Mouse (Mus musculus): ENCODE results near the gene Gpatch3. TPM values are rescaled to one million over a fixed set of nuclear protein-coding genes. Genes with fewer than 3 reads are reported as not detected.

Gene Gpatch3
- polyA plus RNA-seq (2015; fragmentation: Nextera tagmentation; extraction: Ambion mirVana) = 7.5 and 9.5 TPM in 2 replicates

- Histone ChIP-seq H3K27ac (peak within 1 kb of the TSS; percentile 79), H3K4me2 (replicated peaks) (peak within 1 kb of the TSS; percentile 92), H3K36me3 (peaks cover 16% of the 10 kb centered on the region), H3K4me3 (peak within 1 kb of the TSS; percentile 97), H3K9ac (peak within 1 kb of the TSS; percentile 93), H3K4me1 (peaks cover 12% of the 10 kb centered on the region), H3K27me3 (no peaks in the 10 kb centered on the region), H3K9me3 (no peaks in the 10 kb centered on the region)
- WGBS = 7% methylated on average over 44 of the region's 44 CpGs
- peak; percentile 95 for ATAC-seq (ENCODE audit: low FRiP score, low read depth)
Observed at GRCm38 (mm10) chr4:133574070-133574842, at the start of gene Gpatch3. Gene Gpatch3 (plus strand): TSS chr4:133574745.

DNA sequence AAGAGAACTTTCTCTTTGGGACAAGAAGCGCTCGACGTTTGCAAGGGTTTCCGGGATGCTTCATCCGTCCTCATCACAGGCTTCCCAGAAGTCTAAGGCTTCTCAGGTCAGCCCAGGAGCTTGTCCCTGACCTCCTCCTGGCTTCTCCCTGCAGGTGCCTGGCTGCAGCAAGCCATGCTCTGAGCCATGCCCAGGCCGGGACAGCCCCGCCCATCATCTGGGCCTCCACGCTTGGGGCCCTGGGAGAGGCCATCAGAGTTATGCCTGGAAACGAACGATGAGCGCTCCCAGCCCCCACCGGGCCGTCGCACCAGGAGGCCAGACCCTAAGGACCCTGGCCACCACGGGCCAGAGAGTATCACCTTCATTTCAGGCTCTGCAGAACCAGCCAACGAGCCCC lies 46.8 kb upstream of the Gpatch3 start:
- 63% methylated on average over 16 of the region's 16 CpGs for WGBS
- Histone ChIP-seq H3K9ac (no peak overlapping the region), H3K4me1 (no peaks in the 10 kb centered on the region), H3K27me3 (no peaks in the 10 kb centered on the region), H3K36me3 (peaks cover 49% of the 10 kb centered on the region), H3K4me2 (replicated peaks) (no peak overlapping the region), H3K27ac (no peak overlapping the region), H3K4me3 (no peak overlapping the region), H3K9me3 (peaks cover 4% of the 10 kb centered on the region; the same call in 1 of the 2 replicates)
- ATAC-seq (ENCODE audit: low FRiP score, low read depth) = no peak

DNA sequence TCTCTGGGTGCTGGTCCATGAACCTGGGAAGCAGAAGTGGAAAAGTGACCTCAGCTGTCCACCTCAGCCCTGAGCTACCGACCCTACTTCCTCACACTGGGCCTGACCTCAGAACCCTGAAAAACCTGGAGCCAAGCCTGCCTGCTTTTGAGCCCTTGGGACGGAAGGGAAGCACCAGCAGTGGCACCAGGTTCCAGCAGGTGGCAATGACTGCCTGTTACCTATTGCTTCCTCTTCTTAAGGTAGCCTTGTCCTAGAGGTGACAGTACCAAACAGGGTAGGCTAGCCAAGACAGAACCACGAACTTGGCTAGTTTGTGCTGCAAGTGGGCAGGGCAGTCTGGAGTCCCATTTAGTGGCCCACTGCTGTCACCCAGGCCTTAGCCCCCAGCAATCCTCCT lies 41.8 kb upstream of the Gpatch3 start:
- H3K36me3 ChIP-seq = peaks cover 95% of the 10 kb centered on the region
- no peak for ATAC-seq (ENCODE audit: low FRiP score, low read depth)
- no peak overlapping the region for H3K27ac ChIP-seq
- H3K4me2 ChIP-seq (replicated peaks) = no peak overlapping the region
- no peak overlapping the region for H3K4me3 ChIP-seq
- 87% methylated on average over 3 of the region's 3 CpGs for WGBS
- H3K27me3 ChIP-seq = no peaks in the 10 kb centered on the region
- no peaks in the 10 kb centered on the region for H3K4me1 ChIP-seq
- no peaks in the 10 kb centered on the region for H3K9me3 ChIP-seq
- H3K9ac ChIP-seq = no peak overlapping the region

DNA sequence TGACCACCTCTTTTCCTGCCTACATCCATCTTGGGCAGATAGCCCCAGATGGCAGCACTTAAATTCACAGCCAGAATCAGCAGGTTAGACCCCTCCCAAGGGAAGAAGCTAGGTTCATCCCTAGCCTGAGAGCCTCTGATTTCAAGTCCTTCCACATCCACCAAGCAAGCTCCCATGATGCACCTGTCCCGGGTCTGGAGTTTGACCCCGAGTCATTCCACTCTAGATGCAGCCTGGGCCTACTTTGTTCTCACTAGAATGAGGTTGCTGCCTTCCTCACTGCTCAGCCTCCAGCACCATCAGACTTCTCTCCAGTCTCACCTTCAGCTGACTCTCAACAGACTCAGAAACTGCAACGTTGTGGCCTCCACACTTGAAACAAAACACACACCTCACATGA lies 38.5 kb upstream of the Gpatch3 start:
- no peak overlapping the region for H3K4me2 ChIP-seq (replicated peaks)
- 84% methylated on average over 3 of the region's 3 CpGs for WGBS
- no peaks in the 10 kb centered on the region for H3K9me3 ChIP-seq
- H3K4me3 ChIP-seq = no peak overlapping the region
- no peaks in the 10 kb centered on the region for H3K27me3 ChIP-seq
- no peaks in the 10 kb centered on the region for H3K4me1 ChIP-seq
- ATAC-seq (ENCODE audit: low FRiP score, low read depth) = no peak
- no peak overlapping the region for H3K27ac ChIP-seq
- H3K9ac ChIP-seq = no peak overlapping the region
- H3K36me3 ChIP-seq = peaks cover 98% of the 10 kb centered on the region

GRCm38 (mm10) chr4:133536652-133537051 lies 37.9 kb upstream of the Gpatch3 start:
- Histone ChIP-seq H3K9ac (no peak overlapping the region), H3K4me2 (replicated peaks) (no peak overlapping the region), H3K27ac (no peak overlapping the region), H3K9me3 (no peaks in the 10 kb centered on the region), H3K4me1 (no peaks in the 10 kb centered on the region), H3K4me3 (no peak overlapping the region), H3K27me3 (no peaks in the 10 kb centered on the region), H3K36me3 (peaks cover 98% of the 10 kb centered on the region)
- no peak for ATAC-seq (ENCODE audit: low FRiP score, low read depth)
- WGBS = 88% methylated on average over 5 of the region's 5 CpGs

- peak within 1 kb of the TSS; percentile 70 for H3K27ac ChIP-seq
- peak; percentile 97 for ATAC-seq (ENCODE audit: low FRiP score, low read depth)
- peak within 1 kb of the TSS; percentile 93 for H3K4me3 ChIP-seq
- peaks cover 14% of the 10 kb centered on the region for H3K4me1 ChIP-seq
- H3K36me3 ChIP-seq = peaks cover 31% of the 10 kb centered on the region
- H3K9me3 ChIP-seq = peaks cover 2% of the 10 kb centered on the region; the same call in 1 of the 2 replicates
- under 1% methylated on average over 66 of the region's 77 CpGs for WGBS
- H3K9ac ChIP-seq = peak within 1 kb of the TSS; percentile 92
- no peaks in the 10 kb centered on the region for H3K27me3 ChIP-seq
- H3K4me2 ChIP-seq (replicated peaks) = peak within 1 kb of the TSS; percentile 92
Observed at GRCm38 (mm10) chr4:133545272-133546231, 29.0 kb upstream of the Gpatch3 start, which contains the start of gene Nudc. Gene Nudc (minus strand): TSS chr4:133545996.

- H3K4me1 ChIP-seq = no peaks in the 10 kb centered on the region
- no peak overlapping the region for H3K9ac ChIP-seq
- no peak overlapping the region for H3K4me2 ChIP-seq (replicated peaks)
- ATAC-seq (ENCODE audit: low FRiP score, low read depth) = no peak
- 75% methylated on average over 1 of the region's 1 CpGs for WGBS
- peaks cover 27% of the 10 kb centered on the region; the same call in 1 of the 2 replicates for H3K27me3 ChIP-seq
- peaks cover 2% of the 10 kb centered on the region; the same call in 1 of the 2 replicates for H3K9me3 ChIP-seq
- no peak overlapping the region for H3K4me3 ChIP-seq
- H3K36me3 ChIP-seq = no peaks in the 10 kb centered on the region
- H3K27ac ChIP-seq = no peak overlapping the region
Observed at GRCm38 (mm10) chr4:133552029-133552428, 22.5 kb upstream of the Gpatch3 start.

GRCm38 (mm10) chr4:133552768-133553447 lies 21.6 kb upstream of the Gpatch3 start, which contains the start of gene Nr0b2:
Gene Nr0b2 (plus strand): TSS chr4:133553376.
- peaks cover 2% of the 10 kb centered on the region; the same call in 1 of the 2 replicates for H3K9me3 ChIP-seq
- H3K4me1 ChIP-seq = no peaks in the 10 kb centered on the region
- H3K36me3 ChIP-seq = no peaks in the 10 kb centered on the region
- no peak within 1 kb of the TSS for H3K27ac ChIP-seq
- H3K27me3 ChIP-seq = peaks cover 27% of the 10 kb centered on the region; the same call in 1 of the 2 replicates
- H3K9ac ChIP-seq = no peak within 1 kb of the TSS
- no peak within 1 kb of the TSS for H3K4me3 ChIP-seq
- H3K4me2 ChIP-seq (replicated peaks) = no peak within 1 kb of the TSS
- 73% methylated on average over 10 of the region's 10 CpGs for WGBS
- ATAC-seq (ENCODE audit: low FRiP score, low read depth) = no peak

GRCm38 (mm10) chr4:133553448-133554330 lies 20.9 kb upstream of the Gpatch3 start:
- 72% methylated on average over 19 of the region's 19 CpGs for WGBS
- Histone ChIP-seq H3K9me3 (no peaks in the 10 kb centered on the region), H3K4me1 (no peaks in the 10 kb centered on the region), H3K9ac (no peak overlapping the region), H3K36me3 (no peaks in the 10 kb centered on the region), H3K4me2 (replicated peaks) (no peak overlapping the region), H3K27ac (no peak overlapping the region), H3K4me3 (no peak overlapping the region), H3K27me3 (peaks cover 27% of the 10 kb centered on the region; the same call in 1 of the 2 replicates)
- ATAC-seq (ENCODE audit: low FRiP score, low read depth) = no peak

DNA sequence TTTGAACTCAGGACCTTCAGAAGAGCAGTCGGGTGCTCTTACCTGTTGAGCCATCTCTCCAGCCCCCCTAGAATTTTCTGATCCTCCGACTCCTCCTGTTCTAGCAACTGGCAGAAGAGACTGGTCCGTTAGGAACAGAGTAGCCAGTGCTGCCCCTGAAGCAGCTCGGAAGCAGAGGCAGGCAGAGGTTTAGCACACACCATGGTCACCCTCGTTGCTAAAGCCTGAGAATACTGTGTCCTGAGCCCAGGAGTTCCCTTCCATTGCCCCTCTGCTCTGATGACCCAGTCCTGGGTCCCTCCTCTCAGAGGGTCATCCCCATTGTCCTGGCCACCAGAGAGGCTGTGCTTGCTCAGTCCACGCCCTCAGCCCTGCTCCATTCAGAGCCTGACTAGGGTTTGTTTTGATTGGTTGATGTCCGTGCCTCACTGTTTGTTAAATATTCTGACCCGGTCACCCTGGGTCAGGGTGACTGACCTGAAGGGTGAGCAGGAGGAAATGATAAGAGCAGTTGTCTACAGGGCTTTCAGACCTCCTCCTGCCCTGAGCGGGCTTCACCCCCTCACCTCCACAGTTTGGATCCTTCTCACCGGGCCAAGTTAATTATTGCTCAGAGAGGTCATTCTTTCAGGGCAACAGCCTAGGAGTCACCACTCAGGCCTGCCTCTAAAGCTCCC lies 17.4 kb upstream of the Gpatch3 start:
- 38% methylated on average over 10 of the region's 10 CpGs for WGBS
- ATAC-seq (ENCODE audit: low FRiP score, low read depth) = no peak
- H3K27me3 ChIP-seq = peaks cover 22% of the 10 kb centered on the region; the same call in 1 of the 2 replicates

More for the DNA sequence above, 17.4 kb upstream of the Gpatch3 start:
- H3K4me2 ChIP-seq (replicated peaks) = no peak overlapping the region
- no peaks in the 10 kb centered on the region for H3K9me3 ChIP-seq
- no peak overlapping the region for H3K4me3 ChIP-seq
- H3K27ac ChIP-seq = no peak overlapping the region
- H3K36me3 ChIP-seq = no peaks in the 10 kb centered on the region
- no peaks in the 10 kb centered on the region for H3K4me1 ChIP-seq
- H3K9ac ChIP-seq = no peak overlapping the region

All from limb, embryonic 13.5 days (tissue).